8 mouse cellular contexts compared by ENCODE assay signal in genomic region chr4:149307596-149308490, GRCm38 (mm10). TPM values are rescaled to one million over a fixed set of nuclear protein-coding genes. Genes with fewer than 3 reads are reported as not detected.
DNase-seq lines count a peak whose midpoint lies in the region; ATAC-seq and TF ChIP-seq lines count a peak whose summit lies in the region.

Gene Kif1b, minus strand, starts transcription at chr4:149307693.

- no peak for TF ChIP-seq EP300 in lung, postnatal 0 days (IDR thresholded peaks at IDR 0.05)

- WGBS in hindbrain, embryonic 10.5 days: under 1% methylated on average over 79 of the region's 79 CpGs
- WGBS in lung, postnatal 0 days: 3% methylated on average over 73 of the region's 79 CpGs

- peak within 1 kb of the TSS; percentile 100 for H3K4me3 ChIP-seq in hindbrain, embryonic 10.5 days
- peak within 1 kb of the TSS; percentile 96 for H3K4me3 ChIP-seq in lung, postnatal 0 days (ENCODE audit: low read depth, low read length)

- peaks cover 46% of the 10 kb centered on the region for H3K4me1 ChIP-seq in hindbrain, embryonic 10.5 days (replicated peaks)
- peaks cover 14% of the 10 kb centered on the region; the same call in 1 of the 2 replicates for H3K4me1 ChIP-seq in lung, postnatal 0 days (ENCODE audit: insufficient read depth, low read depth, low read length)

- no peaks in the 10 kb centered on the region for H3K27me3 ChIP-seq in hindbrain, embryonic 10.5 days (ENCODE audit: insufficient read depth, poor library complexity, severe bottlenecking)
- H3K27me3 ChIP-seq in lung, postnatal 0 days (replicated peaks; ENCODE audit: insufficient read depth, low read length): no peaks in the 10 kb centered on the region

- DNase-seq in MEL-GATA-1-ER (ENCODE audit: extremely low read depth, low read depth): peak; percentile 66
- peak; percentile 100 for DNase-seq in cerebellum, adult 8-10 months
- peak; percentile 99 for DNase-seq in hindbrain, embryonic 10.5 days (ENCODE audit: low spot score)
- DNase-seq in layer of hippocampus, adult 9-11 months: peak; percentile 98
- DNase-seq in lung, postnatal 0 days (ENCODE audit: low spot score): peak; percentile 97
- DNase-seq in ovary, postnatal 14 days (ENCODE audit: low spot score): peak; percentile 100
- DNase-seq in thymus, postnatal 14 days: peak; percentile 98

- peak; percentile 97 for TF ChIP-seq CTCF in lung, postnatal 0 days (IDR thresholded peaks at IDR 0.05)

- peak within 1 kb of the TSS; percentile 85 for H3K4me2 ChIP-seq in lung, postnatal 0 days (replicated peaks; ENCODE audit: low read depth, low read length)

- no peaks in the 10 kb centered on the region for H3K9me3 ChIP-seq in hindbrain, embryonic 10.5 days
- no peaks in the 10 kb centered on the region for H3K9me3 ChIP-seq in lung, postnatal 0 days (ENCODE audit: low read length)

- peak within 1 kb of the TSS; percentile 99 for H3K27ac ChIP-seq in hindbrain, embryonic 10.5 days
- peak within 1 kb of the TSS; percentile 96 for H3K27ac ChIP-seq in lung, postnatal 0 days (ENCODE audit: low read length)

- peak within 1 kb of the TSS; percentile 89 for H3K9ac ChIP-seq in lung, postnatal 0 days (replicated peaks; ENCODE audit: low read depth)

- peak; percentile 93 for ATAC-seq in frontal cortex, adult (ENCODE audit: low TSS enrichment)
- ATAC-seq in lung, postnatal 0 days: peak; percentile 99

- H3K36me3 ChIP-seq in hindbrain, embryonic 10.5 days: no peaks in the 10 kb centered on the region
- H3K36me3 ChIP-seq in lung, postnatal 0 days (ENCODE audit: insufficient read depth, low read length): no peaks in the 10 kb centered on the region

RNA-seq across cellular contexts. Expression of gene Kif1b, which starts in this region (rescaled TPM):
- 77.1 and 90.9 TPM in 2 replicates for polyA plus RNA-seq in hindbrain, embryonic 10.5 days (2016; fragmentation: Nextera tagmentation; extraction: Ambion mirVana)
- 35.6 and 36.7 TPM in 2 replicates for polyA plus RNA-seq in lung, postnatal 0 days (2015; fragmentation: Nextera tagmentation; extraction: Ambion mirVana)

Comparison
In these comparisons a context has a peak if more than half of its experiments do, and no peak if none do; other contexts are left out.
1. Peak in every context shown above with its lines: DNase-seq, ATAC-seq, H3K4me3 ChIP-seq and H3K27ac ChIP-seq.